22 mouse cellular contexts compared by ENCODE assay signal in genomic region chr8:92982491-92982890, GRCm38 (mm10). TPM values are rescaled to one million over a fixed set of nuclear protein-coding genes. Genes with fewer than 3 reads are reported as not detected.
"Had no signal": no experiment of that assay in that cellular context is flagged by ENCODE, and none has a peak within 500 bp of the region (broad histone marks: within the 10 kb centered on the region; RNA-seq: fewer than 3 reads in every experiment).

No protein-coding gene starts in this region.

- H3K4me2 ChIP-seq: liver, embryonic 11.5 days; liver, embryonic 13.5 days; liver, embryonic 15.5 days; midbrain, embryonic 12.5 days; neural tube, embryonic 13.5 days; neural tube, embryonic 15.5 days had no signal

- H3K4me3 ChIP-seq: liver, embryonic 13.5 days; liver, embryonic 15.5 days; midbrain, embryonic 10.5 days; midbrain, embryonic 12.5 days; myocyte; neural tube, embryonic 13.5 days; neural tube, embryonic 15.5 days had no signal

- H3K4me1 ChIP-seq: liver, embryonic 13.5 days; liver, embryonic 15.5 days; midbrain, embryonic 10.5 days; midbrain, embryonic 12.5 days; neural tube, embryonic 13.5 days; neural tube, embryonic 15.5 days had no signal

- H3K9me3 ChIP-seq: liver, embryonic 13.5 days; liver, embryonic 15.5 days; midbrain, embryonic 10.5 days; midbrain, embryonic 12.5 days; neural tube, embryonic 13.5 days; neural tube, embryonic 15.5 days had no signal

- DNase-seq: liver; liver, embryonic 13.5 days; liver, postnatal 0 days; midbrain, embryonic 14.5 days; retina, postnatal 1 day; right cerebral cortex, adult 18-20 months; right cerebral cortex, postnatal 25 days; right cerebral cortex, postnatal 4 days; spleen, adult 18-20 months; thymus, adult 18-20 months; thymus, postnatal 14 days; thymus, postnatal 36 days had no signal

- H3K27me3 ChIP-seq: liver, embryonic 13.5 days; liver, embryonic 15.5 days; midbrain, embryonic 12.5 days; neural tube, embryonic 13.5 days; neural tube, embryonic 15.5 days had no signal

- H3K27ac ChIP-seq: liver, embryonic 13.5 days; liver, embryonic 15.5 days; midbrain, embryonic 10.5 days; midbrain, embryonic 12.5 days; neural tube, embryonic 13.5 days; neural tube, embryonic 15.5 days had no signal

- ATAC-seq: liver, postnatal 0 days; midbrain, embryonic 16.5 days had no signal

- H3K36me3 ChIP-seq: liver, embryonic 13.5 days; liver, embryonic 15.5 days; midbrain, embryonic 10.5 days; midbrain, embryonic 12.5 days; neural tube, embryonic 13.5 days; neural tube, embryonic 15.5 days had no signal

- H3K9ac ChIP-seq: liver, embryonic 13.5 days; liver, embryonic 15.5 days; liver, postnatal 0 days; midbrain, embryonic 12.5 days; neural tube, embryonic 13.5 days; neural tube, embryonic 15.5 days had no signal

RNA-seq across cellular contexts. Expression of gene Slc6a2, which starts 22.6 kb away (rescaled TPM):
- polyA plus RNA-seq: liver, embryonic 13.5 days; liver, postnatal 0 days; midbrain, embryonic 10.5 days; neural tube, embryonic 11.5 days; small intestine, adult 2 months had no signal
